Mouse (Mus musculus): Measurements from ENCODE around the gene Fgfr3. TPM values are rescaled to one million over a fixed set of nuclear protein-coding genes. Genes with fewer than 3 reads are reported as not detected.

Gene Fgfr3
- polyA plus RNA-seq (2012; rRNA removed) = 17.5 and 17.8 TPM in 2 replicates

DNA sequence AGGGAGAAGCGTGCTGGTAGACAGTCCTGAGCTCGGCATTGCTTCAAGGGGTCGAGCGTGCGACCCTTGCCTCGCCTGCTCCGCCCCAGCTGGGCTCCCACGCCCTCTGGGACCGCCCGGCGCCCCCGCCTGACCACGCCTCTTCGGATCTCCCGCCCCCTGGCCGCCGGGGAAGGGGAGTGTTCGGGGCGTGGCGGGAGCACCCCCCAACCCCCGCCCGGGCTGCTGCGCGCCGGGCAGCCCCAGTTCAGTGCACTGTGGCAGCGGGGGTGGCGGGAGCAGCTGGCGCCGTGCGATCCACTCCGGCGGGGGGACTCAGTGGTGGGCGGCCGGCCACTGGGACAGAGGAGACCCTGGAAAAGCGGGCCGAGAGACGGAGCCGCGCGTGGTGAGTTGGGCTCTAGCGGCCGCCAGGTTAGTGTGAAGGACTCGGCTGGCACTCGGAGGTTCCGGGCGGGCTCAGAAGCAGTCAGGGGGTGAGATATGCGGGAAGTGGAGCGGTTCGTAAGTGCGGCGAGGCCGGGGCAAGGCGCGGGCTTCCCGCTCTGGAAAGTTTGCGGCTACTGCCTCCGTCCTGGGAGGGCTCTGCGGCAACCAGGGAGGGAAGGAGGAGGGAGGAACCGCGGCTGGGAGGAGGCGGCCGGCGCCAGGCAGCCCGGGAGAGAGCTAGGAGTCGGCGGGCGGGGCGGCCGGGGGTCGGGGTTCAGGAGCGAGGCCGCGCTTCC lies at the start of gene Fgfr3:
Gene Fgfr3, plus strand, starts transcription at position 134 of the 725 bp plus-strand sequence.

DNA sequence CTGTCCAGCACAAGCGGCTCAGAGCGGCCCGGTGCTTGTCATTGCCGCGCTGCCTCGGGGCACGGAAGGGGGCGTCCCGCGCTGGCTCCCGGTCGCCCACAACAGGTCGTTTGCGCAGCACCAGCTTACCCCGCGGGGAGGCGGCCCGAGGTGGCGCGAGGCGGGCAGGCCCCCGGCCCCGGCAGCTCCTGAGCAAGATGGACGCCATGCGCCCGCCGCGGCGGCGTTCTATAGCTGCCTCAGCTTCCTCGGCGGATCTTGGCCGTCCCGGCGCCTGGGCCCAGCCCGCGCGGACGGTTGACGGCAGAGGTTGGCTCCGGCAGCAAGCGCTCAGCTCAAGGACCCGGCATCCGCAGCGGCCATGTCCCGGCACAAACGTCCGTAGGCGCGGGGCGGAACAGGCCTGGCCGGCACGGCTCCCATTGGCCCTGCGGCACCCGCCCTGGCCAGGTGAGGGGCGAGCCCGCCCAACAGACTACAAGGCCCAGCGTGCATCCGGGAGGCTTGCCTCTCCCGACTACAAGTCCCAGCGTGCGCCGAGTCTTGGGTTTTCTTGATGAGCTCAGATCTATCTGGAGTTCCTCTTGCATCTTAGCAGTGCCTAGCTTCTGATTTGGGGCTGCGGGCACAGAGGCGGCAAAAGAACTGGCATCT lies 61.0 kb downstream of the Fgfr3 start, which contains the start of gene Letm1:
Gene Letm1, minus strand, starts transcription at position 473 of the 654 bp plus-strand sequence.

Other genes starting within 250 kb of the Fgfr3 start
- gene Fam53a, start 92.0 kb upstream of the Fgfr3 start, polyA plus RNA-seq (2012; rRNA removed) = 24.3 and 95.8 TPM in 2 replicates
- 0.05 and 0.17 TPM in 2 replicates for gene Gm9903, start 91.7 kb upstream of the Fgfr3 start, polyA plus RNA-seq (2012; rRNA removed)
- 5.0 and 8.3 TPM in 2 replicates for gene Slbp, start 69.1 kb upstream of the Fgfr3 start, polyA plus RNA-seq (2012; rRNA removed)
- gene Tacc3, start 63.5 kb upstream of the Fgfr3 start, polyA plus RNA-seq (2012; rRNA removed) = 3.9 and 4.0 TPM in 2 replicates
- gene Tmem129, start 63.3 kb upstream of the Fgfr3 start, polyA plus RNA-seq (2012; rRNA removed) = 22.9 and 24.4 TPM in 2 replicates
- 26.1 and 40.6 TPM in 2 replicates for gene Letm1, start 61.1 kb downstream of the Fgfr3 start, polyA plus RNA-seq (2012; rRNA removed)
- 1.8 and 2.3 TPM in 2 replicates for gene Nsd2, start 99.1 kb downstream of the Fgfr3 start, polyA plus RNA-seq (2012; rRNA removed)
- gene Nelfa, start 214.7 kb downstream of the Fgfr3 start, polyA plus RNA-seq (2012; rRNA removed) = 15.7 and 16.8 TPM in 2 replicates